Mouse (Mus musculus) liver, adult 2 months (tissue): Measurements from ENCODE around the gene Olfr161.
"Not testable (repeated sequence)": the region's sequence is repeated elsewhere in the genome, so short reads cannot be mapped to it uniquely, and the experiment has no call there.

Experiments used
- CTCF ChIP-seq: fragments of 200-500 bp; IDR thresholded peaks from 2 replicates; pipeline ENCODE4 v1.5.1; 2011; ENCODE audit warnings: low read depth, low read length, control low read depth
- POLR2A ChIP-seq: fragments of 200-500 bp; IDR thresholded peaks from 2 replicates; pipeline ENCODE4 v1.6.1; 2011; ENCODE audit warnings: low read length, control low read depth; ENCODE audit not compliant: insufficient read depth; ENCODE audit errors: extremely low read depth

- TF ChIP-seq CTCF, POLR2A: not testable (repeated sequence)
Measured at GRCm38 (mm10) chr16:3578227-3578848, 12.5 kb upstream of the Olfr161 start.
